Mouse (Mus musculus): ENCODE measurements around the gene Bad. TPM values are rescaled to one million over a fixed set of nuclear protein-coding genes. Genes with fewer than 3 reads are reported as not detected.

Bad gene
- total and polyA plus RNA-seq, 2 experiments, result 26.2 to 40.3 TPM

GRCm38 (mm10) chr19:6979486-6980380, 38.1 kb downstream of the Bad start:
- DNase-seq (ENCODE audit: extremely low read depth, low read depth, low spot score), result peak; percentile 98
- H3K79me2 ChIP-seq (ENCODE audit: control insufficient read depth, insufficient read depth, low read length), result peaks cover 8% of the 10 kb centered on the region; the same call in 1 of the 2 replicates
- 1% methylated on average over 58 of the region's 59 CpGs for WGBS
- H3K36me3 ChIP-seq (ENCODE audit: control insufficient read depth, insufficient read depth, low read length), result peaks cover 3% of the 10 kb centered on the region; the same call in 1 of the 2 replicates
- peak overlapping the region; percentile 70 for H3K4me3 ChIP-seq (ENCODE audit: insufficient read depth, low read depth, low read length)
- H3K27ac ChIP-seq (replicated peaks; ENCODE audit: insufficient read depth, low read depth, low read length), result peak overlapping the region; percentile 85
- H3K4me1 ChIP-seq (ENCODE audit: control insufficient read depth, insufficient read depth, low read length), result peaks cover 22% of the 10 kb centered on the region
- peak; percentile 74 for TF ChIP-seq CTCF (IDR thresholded peaks at IDR 0.05; ENCODE audit: low read depth, low read length)
- no peak for TF ChIP-seq POLR2A (IDR thresholded peaks at IDR 0.05; ENCODE audit: extremely low read depth, insufficient read depth, low read length)
- no peaks in the 10 kb centered on the region for H3K27me3 ChIP-seq (ENCODE audit: control insufficient read depth, insufficient read depth, low read length)
- peak overlapping the region; percentile 83 for H3K9ac ChIP-seq (ENCODE audit: low read depth, low read length)

GRCm38 (mm10) chr19:6980381-6981093, 38.9 kb downstream of the Bad start, which contains the start of gene Fkbp2:
TSS of gene Fkbp2 (minus strand) at chr19:6980501.
- Histone ChIP-seq H3K79me2 (ENCODE audit: control insufficient read depth, insufficient read depth, low read length) (peaks cover 8% of the 10 kb centered on the region; the same call in 1 of the 2 replicates), H3K36me3 (ENCODE audit: control insufficient read depth, insufficient read depth, low read length) (peaks cover 3% of the 10 kb centered on the region; the same call in 1 of the 2 replicates), H3K9ac (ENCODE audit: low read depth, low read length) (peak within 1 kb of the TSS; percentile 91), H3K27me3 (ENCODE audit: control insufficient read depth, insufficient read depth, low read length) (no peaks in the 10 kb centered on the region), H3K4me1 (ENCODE audit: control insufficient read depth, insufficient read depth, low read length) (peaks cover 22% of the 10 kb centered on the region), H3K4me3 (ENCODE audit: insufficient read depth, low read depth, low read length) (peak within 1 kb of the TSS; percentile 70), H3K27ac (replicated peaks; ENCODE audit: insufficient read depth, low read depth, low read length) (peak within 1 kb of the TSS; percentile 94)
- DNase-seq (ENCODE audit: extremely low read depth, low read depth, low spot score), result peak; percentile 93
- 1% methylated on average over 38 of the region's 38 CpGs for WGBS
- TF ChIP-seq CTCF (IDR thresholded peaks at IDR 0.05; ENCODE audit: low read depth, low read length) (no peak), POLR2A (IDR thresholded peaks at IDR 0.05; ENCODE audit: extremely low read depth, insufficient read depth, low read length) (peak; percentile 95)

- H3K27me3 ChIP-seq (ENCODE audit: control insufficient read depth, insufficient read depth, low read length), result no peaks in the 10 kb centered on the region
- H3K4me1 ChIP-seq (ENCODE audit: control insufficient read depth, insufficient read depth, low read length), result peaks cover 19% of the 10 kb centered on the region
- WGBS, result 73% methylated on average over 4 of the region's 4 CpGs
- no peak overlapping the region for H3K9ac ChIP-seq (ENCODE audit: low read depth, low read length)
- H3K27ac ChIP-seq (replicated peaks; ENCODE audit: insufficient read depth, low read depth, low read length), result no peak overlapping the region
- no peak overlapping the region for H3K4me3 ChIP-seq (ENCODE audit: insufficient read depth, low read depth, low read length)
- no peak for TF ChIP-seq CTCF (IDR thresholded peaks at IDR 0.05; ENCODE audit: low read depth, low read length)
- no peak for TF ChIP-seq POLR2A (IDR thresholded peaks at IDR 0.05; ENCODE audit: extremely low read depth, insufficient read depth, low read length)
- H3K36me3 ChIP-seq (ENCODE audit: control insufficient read depth, insufficient read depth, low read length), result peaks cover 3% of the 10 kb centered on the region; the same call in 1 of the 2 replicates
- peaks cover 4% of the 10 kb centered on the region; the same call in 1 of the 2 replicates for H3K79me2 ChIP-seq (ENCODE audit: control insufficient read depth, insufficient read depth, low read length)
- DNase-seq (ENCODE audit: extremely low read depth, low read depth, low spot score), result no peak
Measured at GRCm38 (mm10) chr19:6981465-6981864, 39.8 kb downstream of the Bad start.

- Histone ChIP-seq H3K4me3 (ENCODE audit: insufficient read depth, low read depth, low read length) (no peak overlapping the region), H3K36me3 (ENCODE audit: control insufficient read depth, insufficient read depth, low read length) (no peaks in the 10 kb centered on the region), H3K79me2 (ENCODE audit: control insufficient read depth, insufficient read depth, low read length) (no peaks in the 10 kb centered on the region), H3K27me3 (ENCODE audit: control insufficient read depth, insufficient read depth, low read length) (no peaks in the 10 kb centered on the region), H3K27ac (replicated peaks; ENCODE audit: insufficient read depth, low read depth, low read length) (no peak overlapping the region), H3K9ac (ENCODE audit: low read depth, low read length) (no peak overlapping the region), H3K4me1 (ENCODE audit: control insufficient read depth, insufficient read depth, low read length) (peaks cover 14% of the 10 kb centered on the region)
- DNase-seq (ENCODE audit: extremely low read depth, low read depth, low spot score), result no peak
- WGBS, result 97% methylated on average over 5 of the region's 5 CpGs
- TF ChIP-seq POLR2A (IDR thresholded peaks at IDR 0.05; ENCODE audit: extremely low read depth, insufficient read depth, low read length) (no peak), CTCF (IDR thresholded peaks at IDR 0.05; ENCODE audit: low read depth, low read length) (no peak)
Measured at GRCm38 (mm10) chr19:6983621-6984020, 42.0 kb downstream of the Bad start.

- H3K27me3 ChIP-seq (ENCODE audit: control insufficient read depth, insufficient read depth, low read length), result no peaks in the 10 kb centered on the region
- peaks cover 7% of the 10 kb centered on the region for H3K4me1 ChIP-seq (ENCODE audit: control insufficient read depth, insufficient read depth, low read length)
- DNase-seq (ENCODE audit: extremely low read depth, low read depth, low spot score), result no peak
- TF ChIP-seq CTCF (IDR thresholded peaks at IDR 0.05; ENCODE audit: low read depth, low read length), result no peak
- no peaks in the 10 kb centered on the region for H3K79me2 ChIP-seq (ENCODE audit: control insufficient read depth, insufficient read depth, low read length)
- WGBS, result 94% methylated on average over 19 of the region's 19 CpGs
- H3K36me3 ChIP-seq (ENCODE audit: control insufficient read depth, insufficient read depth, low read length), result no peaks in the 10 kb centered on the region
- no peak overlapping the region for H3K4me3 ChIP-seq (ENCODE audit: insufficient read depth, low read depth, low read length)
- no peak overlapping the region for H3K27ac ChIP-seq (replicated peaks; ENCODE audit: insufficient read depth, low read depth, low read length)
- no peak overlapping the region for H3K9ac ChIP-seq (ENCODE audit: low read depth, low read length)
Measured at GRCm38 (mm10) chr19:6985300-6985699, 43.6 kb downstream of the Bad start.
